Mouse (Mus musculus) bone marrow macrophage, adult 2 months (primary cell): ENCODE measurements around the gene Impg2.

ENCODE experiments used
- CTCF ChIP-seq: IDR thresholded peaks from 2 replicates; pipeline ENCODE4 v1.5.1; 2012; ENCODE audit warnings: low read depth, mild to moderate bottlenecking, low read length, moderate library complexity
- POLR2A ChIP-seq: IDR thresholded peaks from 2 replicates; pipeline ENCODE4 v1.6.1; 2012; ENCODE audit warnings: mild to moderate bottlenecking, low read depth, low read length, borderline replicate concordance

DNA sequence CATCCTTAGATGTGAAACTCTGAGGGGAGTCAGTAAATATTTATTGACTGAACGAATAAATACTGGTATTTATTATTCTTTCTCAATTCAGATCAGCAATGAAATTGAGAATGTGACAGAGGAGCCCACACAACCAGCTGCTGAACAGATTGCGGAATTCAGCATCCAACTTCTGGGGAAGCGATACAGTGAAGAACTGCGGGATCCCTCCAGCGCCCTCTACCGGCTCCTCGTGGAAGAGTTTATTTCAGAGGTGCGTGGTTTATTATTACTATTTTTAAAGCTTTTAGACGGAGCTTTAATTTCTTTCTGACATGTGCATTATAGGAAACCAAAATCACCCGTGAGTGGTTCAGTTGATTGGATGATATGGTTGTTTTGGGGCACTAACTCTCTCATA, 27.2 kb downstream of the Impg2 start:
- TF ChIP-seq POLR2A, result no peak
- peak; percentile 58 for TF ChIP-seq CTCF
